Mouse (Mus musculus): ENCODE measurements around the gene Vmn1r54.
"Not testable (repeated sequence)": the region's sequence is repeated elsewhere in the genome, so short reads cannot be mapped to it uniquely, and the experiment has no call there.

The Vmn1r54 gene

GRCm38 (mm10) chr6:90246000-90246399 lies at the start of gene Vmn1r54:
Gene Vmn1r54, plus strand, starts transcription at chr6:90246300.
- in situ Hi-C loops (cut with MboI): no loop called here

GRCm38 (mm10) chr6:90202493-90202892 lies 43.6 kb upstream of the Vmn1r54 start, which contains the start of gene V1ra8:
Gene V1ra8, plus strand, starts transcription at chr6:90202793.
- in situ Hi-C loops (cut with MboI): not testable (repeated sequence)

GRCm38 (mm10) chr6:90224338-90224737 lies 21.8 kb upstream of the Vmn1r54 start, which contains the start of gene Vmn1r53:
Gene Vmn1r53, minus strand, starts transcription at chr6:90224438.
- in situ Hi-C loops (cut with MboI): no loop called here

- in situ Hi-C loops (cut with MboI): not testable (repeated sequence)
These were observed 14.0 kb upstream of the Vmn1r54 start for GRCm38 (mm10) chr6:90232114-90232513.

GRCm38 (mm10) chr6:90232681-90233080 lies 13.4 kb upstream of the Vmn1r54 start:
- in situ Hi-C loops (cut with MboI): no loop called here

- in situ Hi-C loops (cut with MboI): no loop called here
These were observed 2.1 kb upstream of the Vmn1r54 start for GRCm38 (mm10) chr6:90244019-90244418.

- in situ Hi-C loops (cut with MboI): no loop called here
These were observed 42.2 kb downstream of the Vmn1r54 start for GRCm38 (mm10) chr6:90288265-90288664.

- in situ Hi-C loops (cut with MboI): no loop called here
These were observed 54.8 kb downstream of the Vmn1r54 start, which contains the start of gene BC048671 for GRCm38 (mm10) chr6:90300919-90301318. Gene BC048671, plus strand, starts transcription at chr6:90301219.

GRCm38 (mm10) chr6:90306315-90306975 lies 60.3 kb downstream of the Vmn1r54 start:
- in situ Hi-C loops (cut with MboI): no loop called here

- in situ Hi-C loops (cut with MboI): no loop called here
These were observed 63.0 kb downstream of the Vmn1r54 start for GRCm38 (mm10) chr6:90308839-90309778.

- in situ Hi-C loops (cut with MboI): no loop called here
These were observed 69.9 kb downstream of the Vmn1r54 start for GRCm38 (mm10) chr6:90315961-90316360.

- in situ Hi-C loops (cut with MboI): no loop called here
These were observed 71.6 kb downstream of the Vmn1r54 start for GRCm38 (mm10) chr6:90317510-90318258.

- in situ Hi-C loops (cut with MboI): no loop called here
These were observed 72.9 kb downstream of the Vmn1r54 start for GRCm38 (mm10) chr6:90319019-90319418.

- in situ Hi-C loops (cut with MboI): no loop called here
These were observed 73.5 kb downstream of the Vmn1r54 start for GRCm38 (mm10) chr6:90319475-90320191.

GRCm38 (mm10) chr6:90320429-90320828 lies 74.3 kb downstream of the Vmn1r54 start:
- in situ Hi-C loops (cut with MboI): no loop called here
